Mouse (Mus musculus) cerebellum, adult 11-12 months (tissue): Measurements from ENCODE around the gene Slc35f5.
"Not testable (repeated sequence)": the region's sequence is repeated elsewhere in the genome, so short reads cannot be mapped to it uniquely, and the experiment has no call there.

Source experiments
- DNase-seq: peaks from one replicate; pipeline ENCODE4 v3.0.0; 2022

Slc35f5 gene

DNA sequence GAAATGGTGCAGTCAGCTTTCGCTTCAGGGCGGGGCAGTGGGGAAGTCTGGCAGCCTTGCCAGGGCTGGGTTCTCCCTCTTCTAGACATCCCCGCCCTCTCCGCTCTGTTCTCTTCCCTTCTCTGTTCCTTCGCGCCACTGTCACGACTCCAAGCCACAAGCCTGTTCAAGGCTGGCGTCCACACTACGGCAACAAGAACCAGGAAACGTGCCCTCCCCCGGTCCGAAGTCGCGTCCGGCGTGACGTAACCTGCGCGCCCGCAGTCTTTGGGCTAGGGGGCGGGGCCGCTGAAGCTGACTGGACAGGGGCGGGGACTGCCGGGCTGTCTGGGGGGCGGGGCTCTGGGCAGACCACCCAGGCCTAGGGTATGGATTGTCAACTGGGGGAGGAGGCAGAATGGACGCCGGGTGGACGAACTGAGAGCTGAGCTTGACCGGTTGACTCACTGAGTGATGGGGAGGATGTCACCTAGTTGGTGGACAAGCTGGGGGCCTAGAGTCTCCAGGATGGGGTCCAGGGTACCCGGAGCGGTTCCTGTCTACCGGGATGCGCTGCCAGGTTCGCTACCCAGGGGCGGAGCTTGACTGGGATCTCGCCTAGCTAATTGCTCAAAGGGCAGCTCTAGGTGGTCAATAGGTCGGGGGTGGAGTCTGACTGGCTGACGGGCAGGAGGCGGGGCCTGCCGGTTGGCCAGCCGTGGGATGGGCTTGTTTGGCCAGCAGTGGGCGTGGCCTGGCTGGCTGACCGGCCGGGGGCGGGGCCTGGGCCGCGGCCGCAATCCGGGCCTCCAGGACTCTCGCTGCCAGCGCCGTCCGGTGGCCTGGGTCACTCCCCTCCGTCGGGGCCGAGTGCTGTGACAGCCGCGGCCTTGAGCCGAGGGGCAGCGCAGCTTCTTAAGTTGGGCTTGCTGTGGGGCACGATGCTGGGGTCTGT, at the start of gene Slc35f5:
TSS of gene Slc35f5 (plus strand) at position 337 of the 934 bp plus-strand sequence.
- peak; percentile 98 for DNase-seq

DNA sequence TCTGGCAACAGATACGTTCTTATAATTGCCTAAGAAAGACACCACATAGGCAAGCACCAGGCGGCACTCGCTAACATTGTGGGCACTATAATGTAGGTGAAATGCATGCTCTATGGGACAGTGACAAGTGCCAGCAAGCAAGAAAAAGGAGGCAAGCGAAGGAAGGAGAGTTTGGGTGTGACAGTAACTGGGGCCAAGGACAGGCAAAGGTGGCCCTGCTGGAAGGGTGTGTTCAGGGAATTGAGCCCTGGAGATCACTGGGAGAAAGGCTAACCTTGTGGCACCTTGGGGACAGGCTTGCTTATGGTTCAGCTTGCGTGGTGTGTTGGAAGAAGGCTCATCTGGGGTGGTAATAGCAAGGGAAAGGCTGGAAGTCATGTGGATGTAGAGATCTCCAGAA, 45.7 kb upstream of the Slc35f5 start:
- no peak for DNase-seq

DNA sequence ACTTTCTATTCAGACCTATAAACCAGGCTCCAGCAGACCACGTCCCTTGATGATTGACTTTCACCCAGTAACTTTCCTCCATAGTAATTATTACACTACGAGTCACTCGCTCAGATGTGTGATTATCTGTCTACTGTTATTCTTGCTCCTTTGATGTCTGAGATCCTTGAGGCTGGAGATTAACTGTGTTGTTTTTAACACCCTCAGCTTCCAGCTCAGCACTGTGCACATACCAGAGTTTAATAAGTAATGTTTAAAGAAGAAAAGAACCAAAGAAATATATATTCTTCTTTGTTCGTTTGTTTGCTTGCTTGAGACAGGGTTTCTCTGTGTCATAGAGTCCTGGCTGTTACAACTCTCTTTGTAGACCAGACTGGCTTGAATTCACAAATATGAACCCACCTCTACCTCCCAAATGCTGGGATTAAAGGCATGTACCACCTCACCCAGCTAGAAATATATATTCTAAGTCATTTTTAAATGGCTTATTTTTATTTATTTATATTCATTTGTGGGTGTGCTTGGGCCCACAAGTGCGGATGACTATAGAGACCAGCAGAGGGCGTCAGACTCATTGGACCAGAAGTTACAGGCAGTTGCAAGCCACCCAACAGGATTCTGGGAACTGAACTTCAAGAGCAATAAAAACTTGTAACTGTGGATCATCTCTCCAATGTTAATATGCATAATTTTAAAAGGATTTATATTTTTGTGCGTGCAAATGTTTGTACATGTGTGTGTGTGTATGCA, 43.3 kb upstream of the Slc35f5 start:
- DNase-seq: no peak

DNA sequence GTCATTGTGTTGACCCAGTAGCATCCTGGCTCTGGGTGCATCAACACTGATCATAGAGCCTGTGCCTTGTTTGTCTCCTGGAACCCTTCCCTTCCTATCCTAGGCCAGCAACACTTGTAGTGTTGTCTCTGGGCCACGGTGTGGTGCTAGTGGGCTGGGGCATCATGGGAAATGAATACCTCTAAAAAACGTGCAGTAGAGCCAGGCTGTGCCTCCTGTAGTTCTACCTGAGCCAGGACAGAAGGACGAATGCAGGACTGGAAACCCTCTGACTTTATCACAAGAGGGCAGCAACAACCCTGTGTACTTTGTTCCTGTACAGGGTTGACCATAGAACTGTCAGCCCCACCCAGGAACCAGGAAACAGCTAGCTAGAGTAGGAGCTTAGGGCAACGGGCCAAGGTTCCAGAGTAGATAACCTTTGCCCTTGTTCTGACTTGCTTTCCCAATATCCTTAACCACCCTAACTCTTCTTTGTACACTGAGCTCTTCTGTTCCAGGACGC, 41.2 kb upstream of the Slc35f5 start:
- DNase-seq: no peak

DNA sequence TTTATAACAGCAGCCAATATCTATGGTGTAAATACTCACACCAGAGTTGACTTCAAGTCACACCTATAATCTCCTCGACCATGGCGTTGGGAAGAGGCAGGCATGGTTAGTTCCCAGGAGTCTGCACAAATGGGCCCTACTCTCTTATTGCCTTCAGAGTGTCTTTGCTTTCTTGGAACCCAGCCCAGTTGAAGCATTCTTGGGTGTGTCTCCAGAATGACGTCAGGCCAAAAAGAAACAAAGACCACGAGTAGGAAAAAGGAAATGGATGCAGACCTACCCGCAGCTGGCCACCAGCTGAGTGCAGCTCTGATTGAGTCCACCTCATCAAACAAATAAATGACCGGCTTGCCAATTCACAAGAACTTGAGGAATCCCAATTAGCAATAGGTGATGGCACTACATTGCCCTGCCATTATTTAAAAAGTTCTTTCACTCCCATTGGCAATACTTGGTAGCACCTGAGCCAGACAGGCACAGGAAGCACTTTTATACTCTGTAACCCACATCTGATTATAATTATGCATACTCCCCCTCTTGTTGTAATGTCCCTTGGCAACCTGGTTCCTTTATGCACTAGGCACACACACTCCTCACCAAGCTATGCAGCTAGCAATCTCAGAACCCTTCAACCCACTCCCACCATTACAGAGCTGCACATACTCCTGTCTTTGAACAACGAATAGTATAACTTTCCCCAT, 34.3 kb upstream of the Slc35f5 start:
- no peak for DNase-seq

DNA sequence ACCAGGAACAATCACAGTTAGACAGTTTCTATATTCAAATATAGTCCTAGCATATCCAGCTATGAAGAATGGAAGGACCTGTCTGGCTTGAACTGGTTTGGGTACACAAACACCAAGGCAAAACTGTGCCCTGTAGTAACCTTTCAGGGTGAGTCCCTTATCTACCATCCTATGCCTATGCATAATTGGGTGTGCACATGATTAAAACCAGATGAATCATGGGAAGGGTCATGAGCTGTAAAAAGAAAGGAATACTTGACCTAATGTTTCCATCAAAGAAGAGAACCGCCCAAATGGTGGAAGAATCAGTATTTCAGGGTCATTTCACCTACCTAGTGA, 33.8 kb upstream of the Slc35f5 start:
- DNase-seq: no peak

DNA sequence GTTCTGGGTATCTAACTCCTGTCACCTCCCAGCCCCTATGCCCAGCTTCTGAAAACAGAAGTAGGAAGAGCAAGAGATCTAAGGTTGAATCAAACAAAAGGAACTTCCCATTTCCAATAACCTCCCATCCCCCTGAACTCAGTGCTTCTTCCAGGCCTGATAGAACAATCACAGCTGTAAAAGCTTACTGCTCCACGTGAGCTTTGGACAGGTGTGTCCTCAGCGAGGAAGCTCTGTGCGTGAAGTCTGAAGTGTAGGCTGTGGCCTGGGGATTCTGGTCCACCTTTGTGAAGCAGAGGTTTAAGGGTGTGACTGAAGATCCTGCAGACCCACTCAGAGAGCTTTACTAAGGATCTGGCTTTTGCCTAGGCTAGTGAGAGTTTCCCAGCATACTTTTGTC, 33.0 kb upstream of the Slc35f5 start:
- DNase-seq: no peak

DNA sequence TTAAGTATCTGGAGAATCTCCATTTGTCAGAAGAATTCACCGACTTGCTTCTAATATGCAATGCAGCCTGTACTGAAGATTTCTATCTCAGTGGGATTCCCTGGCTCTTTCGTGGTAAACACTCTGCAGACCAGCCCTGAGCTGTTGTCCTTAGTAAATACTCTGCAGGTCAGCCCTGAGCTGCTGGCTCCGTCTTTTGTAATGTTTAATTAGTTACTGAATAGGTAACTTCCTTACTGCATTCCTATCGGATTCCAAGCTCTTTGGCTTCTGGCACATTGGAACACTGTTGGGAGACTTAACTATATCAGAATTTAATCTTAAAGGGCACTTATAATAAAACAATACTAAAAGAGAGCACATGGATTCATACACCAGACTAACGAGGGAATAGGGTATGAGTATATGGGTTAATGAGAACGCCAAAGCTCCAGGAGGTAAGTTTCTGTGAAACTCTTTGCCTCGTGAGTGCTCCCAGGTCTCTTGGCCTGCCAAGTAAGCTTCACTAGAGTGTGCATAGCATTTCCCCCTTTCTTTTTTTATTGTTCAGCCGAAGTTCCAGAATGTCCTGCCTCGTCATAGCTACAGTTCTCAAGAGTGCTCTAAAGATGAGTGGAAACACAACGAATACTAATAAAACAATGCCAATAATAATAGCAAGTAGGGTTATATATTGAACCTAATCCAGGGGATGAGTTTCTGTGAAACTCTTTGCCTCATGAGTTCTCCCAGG, 27.0 kb upstream of the Slc35f5 start:
- not testable (repeated sequence) for DNase-seq

DNA sequence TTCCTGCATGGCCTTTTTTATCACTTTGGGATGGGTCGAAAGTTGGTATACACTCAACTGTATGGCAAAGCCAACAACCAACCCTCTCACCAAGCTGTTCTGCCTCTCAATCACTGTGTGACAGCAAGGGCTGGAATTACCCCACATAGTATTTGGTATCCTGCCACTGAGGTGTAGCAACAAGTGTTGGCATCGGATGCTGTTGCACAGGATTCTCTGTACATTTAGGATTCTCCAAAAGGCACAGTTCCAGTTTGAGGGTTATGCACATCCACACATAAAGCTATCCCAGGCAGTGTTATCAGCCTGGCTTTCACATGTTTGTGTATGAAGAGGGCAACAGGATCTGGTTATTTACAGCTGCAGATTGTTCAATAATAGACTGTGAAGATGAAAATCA, 23.3 kb upstream of the Slc35f5 start:
- no peak for DNase-seq

DNA sequence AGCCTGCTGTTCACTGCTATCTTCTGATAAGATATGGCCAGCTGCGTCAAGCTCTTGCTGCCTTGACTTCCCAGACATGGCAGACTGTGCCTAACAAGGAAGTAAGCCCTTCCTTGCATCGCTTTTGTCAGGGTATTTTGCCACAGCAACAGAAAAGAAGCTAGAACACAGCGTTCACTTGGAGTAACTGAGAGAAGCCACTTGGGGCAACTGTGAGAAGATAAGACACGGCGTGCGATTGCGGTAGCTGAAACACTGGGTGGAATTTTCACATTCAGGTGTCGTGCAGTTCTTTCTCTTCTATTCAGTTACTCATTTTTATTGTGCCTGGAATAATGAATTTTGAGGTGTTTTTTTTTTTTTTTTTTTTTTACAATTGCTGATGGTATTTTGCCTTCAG, 22.6 kb upstream of the Slc35f5 start:
- DNase-seq: no peak

DNA sequence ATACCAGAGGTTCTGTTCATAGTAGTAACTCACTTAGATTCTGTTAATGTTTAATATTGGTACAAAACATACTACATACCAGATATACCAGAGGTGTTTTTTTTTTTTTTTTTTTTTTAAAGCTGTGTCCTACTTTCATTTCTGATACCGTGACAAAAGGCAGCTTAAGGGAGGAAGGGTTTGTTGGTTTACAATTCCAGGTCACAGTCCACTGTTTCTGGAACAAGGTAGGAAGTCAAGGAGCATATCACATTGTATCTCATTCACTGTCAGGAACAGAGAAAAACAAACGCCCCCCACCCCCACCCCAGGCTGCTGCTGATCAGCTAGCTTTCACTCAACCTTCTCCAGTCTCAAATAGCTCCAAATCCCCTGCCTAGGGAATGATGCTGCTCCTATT, 21.1 kb upstream of the Slc35f5 start:
- DNase-seq: no peak

DNA sequence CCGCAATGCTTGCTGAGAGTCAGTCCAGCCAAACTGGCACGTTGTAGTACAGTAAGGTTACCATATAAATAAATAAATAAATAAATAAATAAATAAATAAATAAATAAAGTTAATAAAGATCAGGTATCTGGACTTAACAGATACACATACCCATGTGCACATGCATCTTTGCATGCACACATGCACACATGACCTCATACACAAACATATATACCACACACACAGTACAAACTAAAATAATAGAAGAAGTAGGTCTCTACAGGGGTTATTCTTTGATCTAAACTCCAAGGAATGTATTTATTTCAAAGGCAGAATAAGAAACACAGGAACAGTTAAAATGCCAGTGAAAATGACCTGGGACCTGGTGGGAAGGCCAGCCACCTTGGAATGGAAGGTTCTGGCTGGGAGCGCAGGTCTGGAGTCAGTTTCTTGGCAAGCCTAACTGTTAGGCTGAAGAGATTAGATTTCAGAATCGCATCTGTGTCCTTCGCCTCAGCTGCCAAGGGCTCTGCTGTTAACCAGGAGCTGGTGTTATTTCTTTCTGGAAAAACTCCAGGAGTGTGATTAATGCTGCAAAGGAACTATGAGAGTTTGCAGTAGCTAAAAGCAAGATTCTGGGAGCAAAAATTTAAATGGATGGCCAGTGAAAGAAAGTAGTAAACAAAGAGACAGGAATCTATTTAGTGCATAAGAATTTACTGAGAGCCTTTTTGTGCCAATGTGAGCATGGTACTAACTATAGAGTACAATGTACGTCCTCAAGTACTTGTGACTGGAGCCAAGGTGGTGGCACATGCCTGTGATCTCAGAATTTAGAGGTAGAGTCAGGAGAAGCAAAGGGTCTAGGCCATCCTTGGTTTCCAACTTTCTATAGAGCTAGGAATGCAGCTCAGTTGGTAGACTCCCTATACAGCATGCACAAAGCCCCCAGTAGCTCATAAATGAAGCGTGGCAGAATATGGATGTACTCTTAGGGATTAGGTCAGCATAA, 18.1 kb upstream of the Slc35f5 start:
- peak; percentile 13 for DNase-seq

DNA sequence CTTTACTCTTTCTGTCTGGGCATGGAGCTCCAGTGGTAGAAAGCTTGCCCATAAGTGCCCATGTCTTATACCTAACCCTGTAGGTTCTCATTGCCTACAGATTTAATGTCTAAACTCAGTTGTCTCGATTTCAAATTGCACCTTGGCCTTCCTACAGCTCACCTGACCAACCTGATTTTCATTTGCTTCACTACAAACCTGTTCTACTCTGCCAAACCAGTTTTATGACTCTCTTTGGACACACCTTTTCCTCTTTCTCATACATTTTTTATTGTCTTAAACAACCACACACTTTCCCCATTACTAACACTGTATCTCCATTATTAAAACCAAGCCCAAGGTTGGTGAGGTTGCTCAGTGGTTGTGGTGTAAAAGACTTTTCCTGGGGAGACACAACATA, 10.5 kb upstream of the Slc35f5 start:
- no peak for DNase-seq

DNA sequence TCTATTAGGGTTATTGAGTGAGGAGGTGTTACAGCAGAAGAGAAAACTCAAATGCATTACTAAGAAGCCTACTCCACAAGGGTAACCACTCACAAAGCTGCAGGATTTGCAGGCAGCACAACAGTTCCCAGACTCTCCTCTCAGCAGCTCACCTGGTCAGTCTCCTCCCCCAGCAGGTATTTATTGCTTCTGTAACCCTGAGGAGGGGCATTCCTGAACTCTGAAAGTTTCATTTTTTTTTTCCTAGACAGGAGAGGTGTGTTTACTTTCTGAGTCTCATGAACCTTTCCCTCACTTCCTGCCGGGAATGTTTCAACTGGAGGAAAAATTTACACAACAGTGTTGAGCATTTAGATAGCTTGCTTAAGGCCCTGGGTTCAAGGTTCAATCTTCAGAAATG, 10.0 kb upstream of the Slc35f5 start:
- no peak for DNase-seq

DNA sequence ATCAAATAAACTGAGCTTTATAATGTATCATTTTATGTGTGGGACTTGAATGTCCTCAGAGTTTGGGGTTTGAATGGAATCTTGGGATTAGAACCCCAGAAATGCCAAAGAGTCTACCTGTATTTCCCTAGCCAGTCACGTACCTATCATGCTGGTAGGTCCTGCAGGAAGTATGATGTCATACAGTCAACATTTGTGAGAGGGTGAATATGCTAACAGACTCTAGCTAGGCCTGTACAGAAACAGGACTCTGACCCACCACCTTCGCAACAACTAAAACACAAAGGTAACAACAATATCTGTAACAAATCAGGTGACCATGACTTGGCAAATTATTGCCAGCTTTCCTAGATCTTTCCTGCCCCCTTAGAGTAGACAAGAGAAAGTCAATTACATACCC, 8.8 kb upstream of the Slc35f5 start:
- DNase-seq: no peak

DNA sequence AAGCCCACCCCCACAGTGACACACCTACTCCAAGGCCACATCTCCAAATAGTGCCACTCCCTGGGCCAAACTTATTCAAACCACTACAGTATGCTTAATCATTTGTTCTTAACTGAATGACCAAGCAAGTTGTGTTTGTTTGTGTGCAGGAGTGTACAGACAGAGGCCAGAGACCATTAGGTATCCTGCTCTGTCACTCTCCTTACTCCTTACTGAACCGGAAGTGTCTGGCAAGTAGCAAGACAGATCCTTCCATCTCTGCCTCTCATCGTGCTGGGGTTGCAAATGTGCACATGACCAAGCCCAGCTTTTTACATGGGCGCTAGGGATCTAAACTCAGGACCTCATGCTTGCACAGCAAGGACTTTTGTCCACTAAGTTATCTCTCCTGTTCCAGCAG, 1.1 kb upstream of the Slc35f5 start:
- DNase-seq: peak; percentile 16

DNA sequence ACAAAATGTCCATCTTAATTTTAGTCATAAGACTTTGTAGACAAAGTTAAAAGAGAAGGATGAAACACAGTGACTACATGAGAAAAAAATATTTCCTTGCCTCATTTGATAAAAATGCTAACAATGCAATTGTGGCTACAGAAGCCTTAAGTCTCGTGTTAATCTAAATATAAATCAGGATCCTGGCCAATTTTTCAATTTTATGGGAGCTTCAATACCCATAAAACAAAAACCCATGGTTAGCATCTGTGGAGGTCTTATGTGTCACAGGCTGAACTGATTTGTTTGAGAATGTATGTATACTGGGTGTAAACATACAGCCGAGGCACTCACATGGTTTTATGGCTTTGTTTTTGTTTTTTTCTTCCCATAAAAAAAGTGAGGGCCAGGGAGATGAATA, 674 bp upstream of the Slc35f5 start:
- DNase-seq: no peak

DNA sequence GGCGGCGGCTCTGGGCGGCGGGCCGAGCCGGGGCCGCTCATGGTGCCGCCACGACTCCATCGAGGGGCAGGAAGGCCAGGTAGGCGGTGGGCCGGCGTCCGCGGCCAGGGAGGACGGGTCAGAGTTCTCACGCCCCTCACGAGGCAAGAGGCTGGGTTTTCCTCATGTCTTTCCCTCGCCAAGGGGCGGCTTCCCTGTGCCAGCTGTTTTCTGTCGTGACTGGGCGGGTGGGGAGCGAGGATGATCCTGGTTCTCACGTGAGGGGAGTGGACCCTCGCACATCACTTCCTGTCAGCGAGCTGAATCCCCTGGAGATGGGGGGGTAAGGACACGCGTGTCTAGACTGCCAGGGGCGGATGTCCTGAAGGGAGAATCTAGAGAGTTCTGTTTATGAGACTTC, 811 bp downstream of the Slc35f5 start:
- no peak for DNase-seq

DNA sequence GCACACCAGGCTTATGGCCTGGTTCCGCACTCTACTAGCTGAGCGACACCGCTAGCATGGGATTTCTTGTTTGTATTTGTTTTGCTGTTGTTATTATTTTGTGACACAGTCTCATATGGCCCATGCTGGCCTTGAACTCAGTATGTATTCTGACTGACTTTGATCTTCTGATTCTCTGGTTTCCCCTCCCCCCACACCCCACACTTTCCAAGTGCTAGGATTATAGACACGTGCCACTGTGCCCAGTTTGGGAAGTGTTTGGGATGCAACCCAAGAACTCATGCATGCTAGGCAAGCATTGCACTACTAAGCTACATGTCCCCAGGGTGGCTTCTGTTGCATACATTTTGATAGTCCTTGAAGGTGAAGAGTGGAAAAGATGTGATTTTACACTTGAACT, 1.4 kb downstream of the Slc35f5 start:
- DNase-seq: no peak

DNA sequence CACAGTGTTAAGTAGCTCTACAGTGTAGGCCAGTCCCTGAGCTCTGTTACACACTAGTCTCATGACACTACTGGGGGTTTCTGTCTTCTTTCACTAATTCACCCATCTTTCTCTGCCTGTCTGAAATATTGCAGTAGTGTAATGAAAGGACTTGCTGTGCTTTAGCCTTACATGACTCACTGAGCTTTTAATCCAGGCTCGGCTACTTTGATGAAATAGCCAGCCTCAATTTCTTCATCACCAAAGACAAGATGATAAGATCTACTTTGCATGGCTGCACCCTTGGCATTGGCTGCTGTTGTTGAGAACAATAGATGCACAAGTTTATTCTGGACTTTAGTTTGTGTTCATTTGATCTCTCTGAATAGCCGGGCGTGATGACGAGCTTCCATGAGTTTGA, 7.7 kb downstream of the Slc35f5 start:
- DNase-seq: no peak

DNA sequence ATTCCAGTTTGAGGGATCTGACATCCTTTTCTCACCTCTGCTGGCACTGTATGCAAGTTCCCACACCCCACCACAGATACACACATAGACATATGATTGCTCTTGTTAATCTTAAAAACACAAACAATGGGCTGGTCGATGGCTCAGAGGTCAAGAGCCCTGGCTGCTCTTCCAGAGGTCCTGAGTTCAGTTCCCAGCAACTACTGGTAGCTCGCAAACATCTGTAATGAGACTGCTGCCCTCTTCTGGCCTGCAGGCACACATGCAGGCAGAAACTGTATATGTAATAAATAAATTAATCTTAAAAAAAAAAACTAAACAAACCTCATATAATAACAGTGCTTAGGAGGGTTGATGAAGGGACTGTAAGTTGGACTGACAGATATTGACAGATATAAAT, 13.8 kb downstream of the Slc35f5 start:
- no peak for DNase-seq
